Mouse (Mus musculus) embryonic facial prominence, embryonic 15.5 days (tissue): ENCODE data around the gene Gm5849. TPM values are rescaled to one million over a fixed set of nuclear protein-coding genes. Genes with fewer than 3 reads are reported as not detected.
"Not testable (repeated sequence)": the region's sequence is repeated elsewhere in the genome, so short reads cannot be mapped to it uniquely, and the experiment has no call there.

Experiments
- ATAC-seq: fragments of 200-750 bp; cut with Nextera tagmentation; 2 replicates; pipeline ENCODE4 v1.8.0; 2017; ENCODE audit warnings: low read depth, moderate TSS enrichment; ENCODE audit not compliant: insufficient number of reproducible peaks, low FRiP score, low TSS enrichment
- H3K27ac ChIP-seq: fragments of 300-500 bp; sonication (generic); replicated peaks from 2 replicates; pipeline ENCODE4 v1.5.1; 2015; ENCODE audit warnings: mild to moderate bottlenecking, inconsistent platforms
- H3K27me3 ChIP-seq: fragments of 300-500 bp; sonication (generic); 2 replicates; pipeline ENCODE4 v1.6.1; 2015; ENCODE audit warnings: inconsistent platforms
- H3K36me3 ChIP-seq: fragments of 300-500 bp; sonication (generic); 2 replicates; pipeline ENCODE4 v1.6.1; 2015; ENCODE audit warnings: mild to moderate bottlenecking, inconsistent platforms
- H3K4me1 ChIP-seq: fragments of 300-500 bp; sonication (generic); 2 replicates; pipeline ENCODE4 v1.6.1; 2015; ENCODE audit warnings: inconsistent platforms
- H3K4me2 ChIP-seq: fragments of 300-500 bp; sonication (generic); replicated peaks from 2 replicates; pipeline ENCODE4 v1.6.1; 2015; ENCODE audit warnings: mild to moderate bottlenecking, inconsistent platforms
- H3K4me3 ChIP-seq: fragments of 300-500 bp; sonication (generic); replicated peaks from 2 replicates; pipeline ENCODE4 v1.5.1; 2015; ENCODE audit warnings: mild to moderate bottlenecking, inconsistent platforms
- H3K9ac ChIP-seq: fragments of 300-500 bp; sonication (generic); 2 replicates; pipeline ENCODE4 v1.6.1; 2015; ENCODE audit warnings: inconsistent platforms
- H3K9me3 ChIP-seq: fragments of 300-500 bp; sonication (generic); replicated peaks from 2 replicates; pipeline ENCODE4 v1.6.1; 2016; ENCODE audit warnings: inconsistent platforms
- WGBS: fragments of 180-500 bp; shearing (Covaris S2); methylation state at CpG from one replicate; pipeline ENCODE4 v1.1.7; 2015; 5-methylcytosine and 5-hydroxymethylcytosine counted together
- polyA plus RNA-seq: library from polyadenylated mRNA; unstranded; fragments of >200 nt; fragmentation: Nextera tagmentation; extraction: Ambion mirVana; gene quantifications from 2 replicates; pipeline ENCODE4 v1.2.1, GENCODE M21; 2015

Gene Gm5849
- not detected in 2 replicates for polyA plus RNA-seq

GRCm38 (mm10) chr3:90777776-90778175, at the start of gene Gm5849:
Gm5849 (minus strand) TSS chr3:90777876.
- not testable (repeated sequence) for H3K36me3 ChIP-seq, H3K9me3 ChIP-seq, ATAC-seq, H3K4me1 ChIP-seq, H3K9ac ChIP-seq, H3K4me3 ChIP-seq, H3K27me3 ChIP-seq, H3K27ac ChIP-seq, H3K4me2 ChIP-seq
- 88% methylated on average over 1 of the region's 1 CpGs for WGBS

GRCm38 (mm10) chr3:90749658-90750057, 28.0 kb downstream of the Gm5849 start:
- no peaks in the 10 kb centered on the region for H3K4me1 ChIP-seq
- H3K36me3 ChIP-seq: no peaks in the 10 kb centered on the region
- WGBS: 92% methylated on average over 1 of the region's 1 CpGs
- ATAC-seq: no peak
- no peak overlapping the region for H3K9ac ChIP-seq
- no peaks in the 10 kb centered on the region for H3K9me3 ChIP-seq
- no peak overlapping the region for H3K4me3 ChIP-seq
- H3K27ac ChIP-seq: no peak overlapping the region
- H3K4me2 ChIP-seq: no peak overlapping the region
- H3K27me3 ChIP-seq: no peaks in the 10 kb centered on the region

- Histone ChIP-seq H3K4me2 (no peak within 1 kb of the TSS), H3K4me1 (no peaks in the 10 kb centered on the region), H3K36me3 (no peaks in the 10 kb centered on the region), H3K4me3 (no peak within 1 kb of the TSS), H3K9me3 (no peaks in the 10 kb centered on the region), H3K9ac (no peak within 1 kb of the TSS), H3K27me3 (no peaks in the 10 kb centered on the region), H3K27ac (no peak within 1 kb of the TSS)
- no peak for ATAC-seq
- 80% methylated on average over 3 of the region's 3 CpGs for WGBS
Observed at GRCm38 (mm10) chr3:90726606-90727005, 51.1 kb downstream of the Gm5849 start, which contains the start of gene Pglyrp4. Pglyrp4 (plus strand) TSS chr3:90726906.

Other genes starting within 250 kb of the Gm5849 start
- 321 and 322 TPM in 2 replicates for gene S100a16, start 240.6 kb downstream of the Gm5849 start, polyA plus RNA-seq
- gene S100a3, start 217.3 kb downstream of the Gm5849 start, polyA plus RNA-seq: 35.0 and 74.2 TPM in 2 replicates
- not detected in 2 replicates for gene S100a2, start 187.6 kb downstream of the Gm5849 start, polyA plus RNA-seq
- gene Gm42674, start 176.0 kb downstream of the Gm5849 start, polyA plus RNA-seq: not detected in 2 replicates
- 24.9 and 31.5 TPM in 2 replicates for gene S100a4, start 174.1 kb downstream of the Gm5849 start, polyA plus RNA-seq
- 2.8 and 3.1 TPM in 2 replicates for gene S100a5, start 169.4 kb downstream of the Gm5849 start, polyA plus RNA-seq
- gene S100a6, start 165.0 kb downstream of the Gm5849 start, polyA plus RNA-seq: 449 and 474 TPM in 2 replicates
- gene S100a7a, start 123.9 kb downstream of the Gm5849 start, polyA plus RNA-seq: 6.0 and 8.7 TPM in 2 replicates
- 35.0 and 35.3 TPM in 2 replicates for gene S100a8, start 108.9 kb downstream of the Gm5849 start, polyA plus RNA-seq
- gene S100a9, start 82.2 kb downstream of the Gm5849 start, polyA plus RNA-seq: 22.1 TPM in 2 replicates
- 0.25 and 0.41 TPM in 2 replicates for gene Pglyrp4, start 51.0 kb downstream of the Gm5849 start, polyA plus RNA-seq